Mouse (Mus musculus) lung, postnatal 0 days (tissue): ENCODE data around the gene Fgr.

Experiments used
- CTCF ChIP-seq: IDR thresholded peaks from 2 replicates; pipeline ENCODE4 v1.5.1; 2016; ENCODE audit warnings: antibody characterized with exemption, mild to moderate bottlenecking
- EP300 ChIP-seq: IDR thresholded peaks from 2 replicates; pipeline ENCODE4 v1.6.1; 2016; ENCODE audit warnings: antibody characterized with exemption, mild to moderate bottlenecking, control low read depth

DNA sequence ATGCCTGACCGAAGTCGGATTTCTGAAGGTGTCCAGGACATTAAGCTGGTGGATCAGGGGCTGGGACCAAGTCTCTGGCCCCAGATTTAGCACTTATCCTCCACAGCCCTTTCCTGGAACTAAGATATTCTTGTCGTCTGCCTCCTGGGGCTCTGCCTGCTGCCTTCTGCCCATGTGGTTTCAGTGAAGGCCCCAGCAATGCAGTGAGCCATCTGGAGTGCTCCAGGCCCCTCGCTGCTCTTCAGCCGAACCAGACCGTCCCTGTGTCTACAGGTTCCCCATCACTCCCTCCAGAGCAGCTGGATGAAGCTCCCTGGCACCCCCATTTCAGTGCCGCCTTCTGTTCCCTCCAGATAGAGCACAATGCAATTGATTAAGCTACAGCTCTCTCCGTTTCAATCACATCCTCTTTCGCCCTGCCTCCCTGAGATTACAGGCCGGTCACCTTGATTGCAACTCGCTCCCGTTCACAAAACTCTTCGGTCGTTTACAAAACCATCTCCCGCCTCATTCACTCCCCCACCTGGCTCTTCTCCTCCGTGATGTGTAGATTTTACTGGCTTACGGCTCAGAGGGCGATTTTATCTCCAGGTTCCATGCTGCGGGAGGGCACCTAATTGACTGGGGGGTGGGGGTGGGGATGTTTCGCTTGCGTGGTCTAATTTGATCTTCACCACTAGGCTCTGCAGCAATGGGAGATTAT is 29.6 kb downstream of the Fgr start:
- TF ChIP-seq EP300 = no peak
- no peak for TF ChIP-seq CTCF
